Mouse (Mus musculus): ENCODE measurements around the gene Amy2a4.
"Not testable (repeated sequence)": the region's sequence is repeated elsewhere in the genome, so short reads cannot be mapped to it uniquely, and the experiment has no call there.

Amy2a4 gene

GRCm38 (mm10) chr3:113291349-113291748, at the start of gene Amy2a4:
TSS of gene Amy2a4 (minus strand) at chr3:113291449.
- not testable (repeated sequence) for DNase-seq (ENCODE audit: low spot score)

GRCm38 (mm10) chr3:113323952-113324351, 32.7 kb upstream of the Amy2a4 start, which contains the start of gene Amy2a3:
TSS of gene Amy2a3 (minus strand) at chr3:113324052.
- not testable (repeated sequence) for DNase-seq (ENCODE audit: low spot score)

GRCm38 (mm10) chr3:113312937-113313336, 21.7 kb upstream of the Amy2a4 start:
- DNase-seq (ENCODE audit: low spot score): not testable (repeated sequence)

GRCm38 (mm10) chr3:113280285-113280684, 11.0 kb downstream of the Amy2a4 start:
- not testable (repeated sequence) for DNase-seq (ENCODE audit: low spot score)

- not testable (repeated sequence) for DNase-seq (ENCODE audit: low spot score)
Measured at GRCm38 (mm10) chr3:113279586-113279985, 11.7 kb downstream of the Amy2a4 start.

- DNase-seq (ENCODE audit: low spot score): not testable (repeated sequence)
Measured at GRCm38 (mm10) chr3:113258737-113259136, 32.5 kb downstream of the Amy2a4 start, which contains the start of gene Amy2a5. TSS of gene Amy2a5 (minus strand) at chr3:113258837.
